Mouse (Mus musculus) G1E (cell line): ENCODE measurements around the gene Supt6.

Experiments used
- CTCF ChIP-seq: IDR thresholded peaks from 2 replicates; pipeline ENCODE4 v1.5.1; 2012; ENCODE audit warnings: low read depth, low read length, inconsistent platforms, mixed read lengths
- GATA1 ChIP-seq: IDR thresholded peaks from 2 replicates; pipeline ENCODE4 v1.6.1; 2012; ENCODE audit warnings: borderline replicate concordance, low read length, inconsistent platforms, mixed read lengths
- GATA2 ChIP-seq: IDR thresholded peaks from 2 replicates; pipeline ENCODE4 v1.6.1; 2012; ENCODE audit warnings: low read depth, low read length, inconsistent platforms, borderline replicate concordance
- POLR2AphosphoS5 ChIP-seq: IDR thresholded peaks from 2 replicates; pipeline ENCODE4 v1.6.1; 2012; ENCODE audit warnings: low read depth, low read length, inconsistent platforms; ENCODE audit not compliant: insufficient replicate concordance
- TAL1 ChIP-seq: conservative IDR thresholded peaks from 2 replicates; pipeline ENCODE4 v1.6.1; 2012; ENCODE audit warnings: low read depth, low read length, inconsistent platforms, mixed read lengths

- TF ChIP-seq CTCF (no peak), POLR2AphosphoS5 (no peak), GATA1 (no peak), TAL1 (no peak), GATA2 (no peak)
Measured at GRCm38 (mm10) chr11:78176905-78177331, 68.9 kb downstream of the Supt6 start.
